Mouse (Mus musculus) kidney, adult 2 months (tissue): ENCODE data around the gene Krr1. TPM values are rescaled to one million over a fixed set of nuclear protein-coding genes. Genes with fewer than 3 reads are reported as not detected.
A peak's percentile ranks its signal among the peaks of the same experiment; 100 is the strongest.

Experiments
- DNase-seq: peaks from one replicate; pipeline ENCODE4 v3.0.0; 2021
- H3K27ac ChIP-seq: fragments of 200-500 bp; 2 replicates; pipeline ENCODE4 v1.5.1; 2012; ENCODE audit warnings: low read depth, low read length, control low read depth, inconsistent platforms; ENCODE audit not compliant: insufficient read depth
- H3K27me3 ChIP-seq: fragments of 200-500 bp; replicated peaks from 2 replicates; pipeline ENCODE4 v1.6.1; 2012; ENCODE audit warnings: mild to moderate bottlenecking, moderate library complexity, low read length, inconsistent platforms; ENCODE audit not compliant: control insufficient read depth, insufficient read depth
- H3K36me3 ChIP-seq: fragments of 200-500 bp; 2 replicates; pipeline ENCODE4 v1.6.1; 2012; ENCODE audit warnings: mild to moderate bottlenecking, moderate library complexity, low read length, inconsistent platforms; ENCODE audit not compliant: control insufficient read depth, insufficient read depth
- H3K4me1 ChIP-seq: fragments of 200-500 bp; 2 replicates; pipeline ENCODE4 v1.6.1; 2011; ENCODE audit warnings: low read length; ENCODE audit not compliant: control insufficient read depth, insufficient read depth
- H3K4me3 ChIP-seq: fragments of 200-500 bp; 2 replicates; pipeline ENCODE4 v1.5.1; 2011; ENCODE audit warnings: mild to moderate bottlenecking, low read depth, low read length, control low read depth; ENCODE audit not compliant: insufficient read depth
- CTCF ChIP-seq: fragments of 200-500 bp; conservative IDR thresholded peaks from 2 replicates; pipeline ENCODE4 v1.5.1; 2011; ENCODE audit warnings: low read depth, mild to moderate bottlenecking, control low read depth, low read length, moderate library complexity, mixed read lengths; ENCODE audit not compliant: insufficient read depth, insufficient read length
- POLR2A ChIP-seq: fragments of 200-500 bp; IDR thresholded peaks from one replicate; pipeline ENCODE4 v1.6.1; 2011; ENCODE audit warnings: low read depth, low read length, control low read depth
- WGBS: fragments of 180-500 bp; shearing (Covaris S2); methylation state at CpG from one replicate; pipeline ENCODE4 v1.1.7; 2018; 5-methylcytosine and 5-hydroxymethylcytosine counted together
- polyA plus RNA-seq: library from polyadenylated mRNA; depleted of rRNA; stranded (reverse); fragments of >200 nt; gene quantifications from 2 replicates; pipeline ENCODE4 v1.2.3, GENCODE M21; 2012

Krr1 gene
- polyA plus RNA-seq, 1 experiment = 8.5 TPM

DNA sequence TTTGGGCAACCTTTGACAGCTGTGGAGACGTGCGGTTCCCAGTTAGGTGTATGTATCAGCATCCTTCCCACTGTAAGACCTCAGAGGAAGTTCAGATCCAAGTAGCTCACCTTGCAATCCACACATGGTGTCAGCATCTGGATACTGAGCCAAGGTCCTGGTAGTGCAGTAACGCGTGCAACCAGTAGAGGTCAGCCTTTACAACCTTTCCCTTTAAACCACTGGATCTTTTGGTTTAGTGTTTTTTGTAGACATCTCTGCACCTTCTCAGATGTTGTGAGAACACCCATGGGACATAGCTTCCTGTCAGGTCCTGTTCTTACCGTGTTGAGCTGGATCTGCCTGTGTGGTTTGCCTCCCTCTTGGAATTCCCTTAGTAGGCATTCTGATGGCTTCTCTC is 5.1 kb downstream of the Krr1 start:
- Histone ChIP-seq H3K4me1 (peaks cover 3% of the 10 kb centered on the region; the same call in 1 of the 2 replicates), H3K27me3 (no peaks in the 10 kb centered on the region), H3K4me3 (no peak overlapping the region), H3K36me3 (no peaks in the 10 kb centered on the region; the same call in 1 of the 2 replicates), H3K27ac (no peak overlapping the region)
- peak; percentile 67 for DNase-seq
- 32% methylated on average over 5 of the region's 5 CpGs for WGBS
- TF ChIP-seq POLR2A (no peak), CTCF (peak; percentile 91)

DNA sequence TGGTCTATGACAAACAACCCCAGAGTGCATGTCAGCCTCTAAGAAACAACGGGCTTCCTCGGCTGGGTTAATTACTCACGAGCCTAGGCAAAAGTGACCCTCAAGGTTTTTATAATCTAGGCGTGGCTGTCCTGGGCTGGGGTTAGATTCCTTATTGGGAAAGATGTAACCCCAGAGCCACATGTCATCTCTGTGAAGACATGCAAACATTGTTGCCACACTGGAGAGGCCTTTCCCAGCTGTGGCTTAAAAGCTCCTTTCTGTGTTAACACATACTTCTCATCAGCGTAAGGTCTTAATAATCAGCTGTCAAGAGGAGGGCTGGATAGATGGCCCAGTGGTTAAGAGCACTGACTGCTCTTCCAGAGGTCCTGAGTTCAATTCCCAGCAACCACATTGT is 10.6 kb downstream of the Krr1 start:
- no peak for TF ChIP-seq CTCF
- TF ChIP-seq POLR2A = no peak
- H3K36me3 ChIP-seq = peaks cover 7% of the 10 kb centered on the region
- H3K27me3 ChIP-seq = no peaks in the 10 kb centered on the region
- H3K4me3 ChIP-seq = no peak overlapping the region
- no peak overlapping the region for H3K27ac ChIP-seq
- DNase-seq = no peak
- no peaks in the 10 kb centered on the region for H3K4me1 ChIP-seq
- WGBS = 87% methylated on average over 5 of the region's 5 CpGs

DNA sequence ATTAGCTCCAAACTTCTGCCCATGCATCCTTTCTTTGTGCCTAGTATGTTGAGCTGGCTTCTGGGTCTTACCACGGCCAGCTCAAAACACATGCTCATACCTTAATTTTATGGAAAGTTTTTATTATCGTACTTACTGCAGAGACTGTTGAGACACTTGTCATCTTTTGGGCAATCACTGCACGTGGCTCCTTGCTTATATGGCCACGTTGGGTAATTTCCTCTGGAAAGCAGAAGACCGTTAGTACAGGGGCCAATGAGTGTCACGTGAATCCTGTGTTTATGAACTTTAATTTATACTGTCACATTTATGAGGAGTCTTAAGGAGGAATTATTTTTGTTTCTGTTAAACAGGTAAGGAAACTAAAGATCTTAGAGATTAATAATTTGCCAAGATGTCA is 14.0 kb downstream of the Krr1 start:
- no peak for DNase-seq
- WGBS = 81% methylated on average over 6 of the region's 6 CpGs
- Histone ChIP-seq H3K4me3 (no peak overlapping the region), H3K4me1 (no peaks in the 10 kb centered on the region), H3K36me3 (peaks cover 7% of the 10 kb centered on the region), H3K27me3 (no peaks in the 10 kb centered on the region), H3K27ac (no peak overlapping the region)
- no peak for TF ChIP-seq CTCF
- no peak for TF ChIP-seq POLR2A

DNA sequence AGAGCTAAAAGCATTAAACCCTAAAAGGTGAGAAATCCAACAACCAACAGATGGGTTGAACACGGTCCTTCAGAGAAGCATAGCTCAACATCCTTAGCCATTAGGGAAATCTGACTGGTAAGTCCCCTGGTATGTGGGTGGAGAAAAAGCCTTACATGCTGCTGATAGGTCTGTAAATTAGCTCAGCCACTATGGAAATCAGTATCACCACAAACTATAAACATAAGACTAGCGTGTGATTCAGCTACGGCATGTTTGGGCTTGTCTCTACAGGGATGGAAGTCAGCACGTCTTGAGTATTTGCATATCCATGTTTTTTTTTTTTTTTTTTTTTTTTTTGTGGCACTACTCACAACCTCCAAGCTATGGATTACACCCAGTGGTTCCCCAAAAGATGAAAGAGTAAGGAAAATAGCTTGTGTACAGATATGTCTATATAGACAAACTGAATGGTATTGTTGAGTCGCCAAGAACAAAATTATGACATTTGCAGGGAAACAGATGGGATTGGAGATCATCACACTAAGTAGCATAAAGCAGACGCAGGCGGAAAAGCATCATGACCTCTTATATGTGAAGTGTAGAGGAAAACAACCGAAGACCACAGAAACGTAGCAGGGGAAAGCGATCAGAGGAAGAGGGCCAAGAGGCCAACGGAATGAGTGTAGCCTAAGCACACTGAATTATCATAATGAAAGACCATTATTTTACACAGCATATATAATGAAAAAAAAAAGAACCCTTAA is 23.5 kb downstream of the Krr1 start:
- Histone ChIP-seq H3K36me3 (no peaks in the 10 kb centered on the region), H3K27ac (no peak overlapping the region), H3K4me3 (no peak overlapping the region), H3K27me3 (no peaks in the 10 kb centered on the region), H3K4me1 (no peaks in the 10 kb centered on the region)
- DNase-seq = no peak
- TF ChIP-seq CTCF (no peak), POLR2A (no peak)
- WGBS = 88% methylated on average over 11 of the region's 11 CpGs

GRCm38 (mm10) chr10:111996549-111996904 is 24.1 kb downstream of the Krr1 start:
- Histone ChIP-seq H3K27me3 (no peaks in the 10 kb centered on the region), H3K27ac (no peak overlapping the region), H3K36me3 (no peaks in the 10 kb centered on the region), H3K4me3 (no peak overlapping the region), H3K4me1 (no peaks in the 10 kb centered on the region)
- no peak for DNase-seq
- TF ChIP-seq CTCF = no peak
- no peak for TF ChIP-seq POLR2A
- 82% methylated on average over 7 of the region's 7 CpGs for WGBS

DNA sequence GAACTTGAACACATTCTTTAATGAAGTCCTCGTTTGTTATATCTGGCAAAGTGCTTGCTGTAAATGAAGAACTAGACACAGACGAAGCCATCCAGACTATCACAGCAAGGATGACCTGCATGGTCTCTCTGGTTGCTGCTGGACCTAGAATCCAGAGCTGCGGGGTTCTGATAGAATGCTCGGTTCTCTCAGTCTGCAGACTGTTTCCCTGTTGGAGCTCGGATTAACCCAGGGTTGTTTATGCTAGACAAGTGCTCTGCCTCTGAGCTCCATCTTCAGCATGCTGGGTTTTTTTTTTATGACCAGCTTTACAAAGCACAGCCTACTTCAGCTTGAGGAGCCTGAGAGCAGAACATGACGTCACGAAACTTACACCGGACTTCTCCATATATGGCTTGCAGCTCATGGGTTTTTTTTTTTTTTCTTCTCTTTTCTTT is 24.5 kb downstream of the Krr1 start:
- no peak overlapping the region for H3K4me3 ChIP-seq
- WGBS = 62% methylated on average over 8 of the region's 8 CpGs
- DNase-seq = no peak
- no peak overlapping the region for H3K27ac ChIP-seq
- TF ChIP-seq POLR2A = no peak
- H3K36me3 ChIP-seq = no peaks in the 10 kb centered on the region
- H3K27me3 ChIP-seq = no peaks in the 10 kb centered on the region
- no peaks in the 10 kb centered on the region for H3K4me1 ChIP-seq

GRCm38 (mm10) chr10:111997671-111998070 is 25.2 kb downstream of the Krr1 start:
- DNase-seq = no peak
- no peaks in the 10 kb centered on the region for H3K36me3 ChIP-seq
- no peak overlapping the region for H3K27ac ChIP-seq
- H3K4me1 ChIP-seq = no peaks in the 10 kb centered on the region
- TF ChIP-seq CTCF (no peak), POLR2A (no peak)
- H3K27me3 ChIP-seq = no peaks in the 10 kb centered on the region
- no peak overlapping the region for H3K4me3 ChIP-seq

DNA sequence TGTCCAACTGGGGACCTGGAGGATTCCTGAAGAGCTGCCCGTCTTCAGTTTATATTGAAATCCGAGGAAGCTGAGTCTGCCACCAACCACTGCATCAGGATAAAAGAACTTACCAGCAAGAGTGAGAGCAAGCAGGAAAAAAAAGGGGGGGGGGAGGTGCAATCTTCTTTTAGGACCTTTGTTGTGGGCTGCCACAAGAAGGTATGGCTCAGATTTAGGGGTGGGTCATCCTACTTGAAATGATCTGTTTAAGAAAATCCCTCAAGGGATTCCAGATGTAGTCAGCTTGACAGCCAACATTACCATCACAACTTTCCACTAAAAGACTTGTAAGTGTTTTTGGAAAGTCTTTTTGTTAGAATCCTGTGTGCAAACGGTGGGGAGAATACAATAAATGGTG is 27.3 kb downstream of the Krr1 start:
- Histone ChIP-seq H3K27me3 (no peaks in the 10 kb centered on the region), H3K4me1 (no peaks in the 10 kb centered on the region), H3K4me3 (no peak overlapping the region), H3K36me3 (no peaks in the 10 kb centered on the region), H3K27ac (no peak overlapping the region)
- no peak for TF ChIP-seq POLR2A
- TF ChIP-seq CTCF = no peak
- no peak for DNase-seq
- WGBS = 40% methylated on average over 3 of the region's 3 CpGs
